Mouse (Mus musculus) G1E (cell line): Measurements from ENCODE around the gene Unc50.

Experiments
- CTCF ChIP-seq: IDR thresholded peaks from 2 replicates; pipeline ENCODE4 v1.5.1; 2012; ENCODE audit warnings: low read depth, low read length, inconsistent platforms, mixed read lengths
- GATA1 ChIP-seq: IDR thresholded peaks from 2 replicates; pipeline ENCODE4 v1.6.1; 2012; ENCODE audit warnings: borderline replicate concordance, low read length, inconsistent platforms, mixed read lengths
- TAL1 ChIP-seq: conservative IDR thresholded peaks from 2 replicates; pipeline ENCODE4 v1.6.1; 2012; ENCODE audit warnings: low read depth, low read length, inconsistent platforms, mixed read lengths

DNA sequence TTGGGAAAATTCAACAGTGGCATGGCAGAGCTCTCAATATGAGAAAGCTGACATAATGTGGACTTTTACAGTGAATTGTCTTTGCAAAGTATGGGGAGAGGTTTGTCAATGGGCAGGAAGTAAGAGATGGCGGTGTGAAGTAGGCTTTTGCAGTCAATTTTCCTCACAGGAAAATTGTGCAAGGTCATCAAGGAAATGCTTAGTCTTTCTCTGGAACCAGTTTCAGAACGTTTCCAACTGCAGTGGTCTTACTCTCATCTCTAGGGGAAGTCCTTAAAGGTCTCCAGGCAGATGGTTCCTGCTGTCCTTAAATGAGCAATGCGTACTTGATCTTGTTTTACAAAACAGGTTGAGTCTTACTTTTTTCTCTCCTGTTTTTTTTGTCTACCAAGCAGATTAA lies 57.1 kb downstream of the Unc50 start:
- TF ChIP-seq CTCF (no peak), TAL1 (no peak), GATA1 (no peak)
